In genomic region chr3:100906916-100907315, GRCm38 (mm10) we compare ENCODE assay signal across 12 mouse cellular contexts. TPM values are rescaled to one million over a fixed set of nuclear protein-coding genes. Genes with fewer than 3 reads are reported as not detected.
DNase-seq lines count a peak whose midpoint lies in the region; ATAC-seq and TF ChIP-seq lines count a peak whose summit lies in the region.
"Had no signal": no experiment of that assay in that cellular context is flagged by ENCODE, and none has a peak within 500 bp of the region (broad histone marks: within the 10 kb centered on the region; RNA-seq: fewer than 3 reads in every experiment).

No protein-coding gene starts in this region.

- ATAC-seq in kidney, postnatal 0 days (replicated peaks; ENCODE audit: low FRiP score, low read depth): no peak
- ATAC-seq: forebrain, embryonic 14.5 days had no signal

- H3K27me3 ChIP-seq in CH12.LX (replicated peaks): no peaks in the 10 kb centered on the region
- no peaks in the 10 kb centered on the region for H3K27me3 ChIP-seq in kidney, postnatal 0 days (ENCODE audit: insufficient read depth, low read length)
- H3K27me3 ChIP-seq: hindbrain, embryonic 13.5 days had no signal

- no peak for TF ChIP-seq POLR2A in CH12.LX (IDR thresholded peaks at IDR 0.05; ENCODE audit: low read depth, low read length)

- intact Hi-C loops in left cerebral cortex, adult 2 months (cut with DNase I): loop anchor here (2.0 kb wide), 1 partner anchor 138 kb away; no protein-coding TSS in a partner anchor
- intact Hi-C loops in left cerebral cortex, postnatal 4 days (cut with DNase I): no loop called here

- in situ Hi-C loops in CH12.LX (cut with MboI; ENCODE audit: low pct_ligation_motif_present, low pct_unique_long_range_greater_than_20kb, low sequenced_read_pairs): loop anchor here (10.0 to 25.0 kb wide), 2 partner anchors 145 to 212 kb away; no protein-coding TSS in a partner anchor

- no peak for TF ChIP-seq EP300 in CH12.LX (IDR thresholded peaks at IDR 0.05; ENCODE audit: low read length)

- dilution Hi-C loops in CH12.LX (cut with MboI; ENCODE audit: extremely low pct_ligation_motif_present, extremely low pct_unique_long_range_greater_than_20kb, low sequenced_read_pairs): no loop called here

- H3K4me1 ChIP-seq in CH12.LX (ENCODE audit: control insufficient read depth in 1 of 2, insufficient read depth in 2 of 2): peaks cover 9 to 30% of the 10 kb centered on the region in 2 experiments
- 0 out of 2 replicates have a peak, but pooled peaks cover 4% of the 10 kb centered on the region for H3K4me1 ChIP-seq in kidney, postnatal 0 days (replicated peaks; ENCODE audit: insufficient read depth, low read length)

- TF ChIP-seq CTCF in left cerebral cortex, adult 2 months (IDR thresholded peaks at IDR 0.05): peak; percentile 40
- peak in 1 of 2 experiments; percentile 73; a peak in 2 of 4 replicates for TF ChIP-seq CTCF in CH12.LX (conservative IDR thresholded peaks at IDR 0.05 in 1 of 2, IDR thresholded peaks at IDR 0.05 in 1 of 2; ENCODE audit: low read depth in 2 of 2, low read length in 2 of 2)
- TF ChIP-seq CTCF in kidney, postnatal 0 days (IDR thresholded peaks at IDR 0.05; ENCODE audit: low read depth): peak; percentile 59

- no peaks in the 10 kb centered on the region for H3K36me3 ChIP-seq in CH12.LX (replicated peaks in 1 of 2; ENCODE audit: control insufficient read depth in 1 of 2, insufficient read depth in 1 of 2, low read length in 1 of 2)
- no peaks in the 10 kb centered on the region for H3K36me3 ChIP-seq in kidney, postnatal 0 days (ENCODE audit: insufficient read depth, low read length)
- H3K36me3 ChIP-seq: G1E; hindbrain, embryonic 13.5 days had no signal

- peak; percentile 67 for TF ChIP-seq RAD21 in CH12.LX (IDR thresholded peaks at IDR 0.05; ENCODE audit: low read depth, low read length)

- no peak overlapping the region for H3K9ac ChIP-seq in CH12.LX (ENCODE audit: insufficient read depth, low read depth)
- H3K9ac ChIP-seq in kidney, postnatal 0 days (ENCODE audit: low read depth, low read length): no peak overlapping the region
- H3K9ac ChIP-seq: hindbrain, embryonic 13.5 days had no signal

- H3K4me3 ChIP-seq in left cerebral cortex, adult 2 months: no peak overlapping the region
- H3K4me3 ChIP-seq in CH12.LX (replicated peaks in 1 of 3; ENCODE audit: low read depth in 2 of 3, low read length in 2 of 3, poor library complexity in 1 of 3): no peak overlapping the region
- no peak overlapping the region for H3K4me3 ChIP-seq in kidney, postnatal 0 days (replicated peaks; ENCODE audit: low read depth, low read length)
- H3K4me3 ChIP-seq: hindbrain, embryonic 13.5 days had no signal

- no peak overlapping the region for H3K27ac ChIP-seq in left cerebral cortex, adult 2 months
- H3K27ac ChIP-seq in CH12.LX (ENCODE audit: insufficient read depth, low read depth): no peak overlapping the region
- H3K27ac ChIP-seq in kidney, postnatal 0 days: no peak overlapping the region
- H3K27ac ChIP-seq: hindbrain, embryonic 13.5 days had no signal

- H3K79me2 ChIP-seq in CH12.LX (replicated peaks; ENCODE audit: control insufficient read depth, extremely low read depth, insufficient read depth, poor library complexity, severe bottlenecking): no peaks in the 10 kb centered on the region

- peak; percentile 49 to 50 for DNase-seq in cerebellum, postnatal 10 days
- DNase-seq in cerebellum, postnatal 36 days: no peak
- DNase-seq in left cerebral cortex, adult 2 months (ENCODE audit: extremely low spot score in 1 of 2, low spot score in 2 of 2): no peak
- no peak for DNase-seq in left cerebral cortex, postnatal 4 days
- DNase-seq in CH12.LX (ENCODE audit: extremely low read depth): no peak
- DNase-seq in kidney, postnatal 0 days (ENCODE audit: low spot score): peak; percentile 26
- no peak for DNase-seq in neural tube, embryonic 10.5 days (ENCODE audit: extremely low spot score, low spot score)
- no peak for DNase-seq in left cerebral cortex, adult 11 months (ENCODE audit: low spot score)
- DNase-seq: cerebellum, adult 2 months had no signal

- WGBS in kidney, postnatal 0 days: 35% methylated on average over 3 of the region's 3 CpGs

- no peak overlapping the region for H3K4me2 ChIP-seq in CH12.LX (ENCODE audit: insufficient read depth, low read depth, poor library complexity, severe bottlenecking)
- H3K4me2 ChIP-seq in kidney, postnatal 0 days (ENCODE audit: low read length): no peak overlapping the region
- H3K4me2 ChIP-seq: hindbrain, embryonic 13.5 days had no signal

- no peaks in the 10 kb centered on the region for H3K9me3 ChIP-seq in CH12.LX (replicated peaks; ENCODE audit: low read length)
- H3K9me3 ChIP-seq in kidney, postnatal 0 days (replicated peaks; ENCODE audit: low read length): no peaks in the 10 kb centered on the region
- H3K9me3 ChIP-seq: G1E; hindbrain, embryonic 13.5 days had no signal

TF ChIP-seq in CH12.LX, 34 proteins besides CTCF, POLR2A, EP300 and RAD21:
- TF ChIP-seq ZC3H11A (IDR thresholded peaks at IDR 0.05; ENCODE audit: low read depth, low read length) (peak; percentile 31; the same call in 1 of the 2 replicates), SMC3 (IDR thresholded peaks at IDR 0.05; ENCODE audit: low read depth, low read length) (peak; percentile 79), IRF4 (IDR thresholded peaks at IDR 0.05; ENCODE audit: low read depth, low read length) (0 out of 2 replicates have a peak, but pooled peaks have one; percentile 32), PAX5 (IDR thresholded peaks at IDR 0.05; ENCODE audit: low read length) (no peak)

RNA-seq across cellular contexts. Expression of gene Trim45, which starts 15.1 kb away (rescaled TPM):
- 10 to 100 TPM; 11.7 to 11.9 TPM for total RNA-seq in left cerebral cortex, adult 2 months (2021)
- 1 to 10 TPM; 8.4 to 9.7 TPM for total RNA-seq in left cerebral cortex, postnatal 4 days (2021)
- total RNA-seq in CH12.LX (2012; rRNA removed) (3.4 and 4.4 TPM in 2 replicates), CH12.LX (2014; rRNA removed) (2.2 and 2.7 TPM in 2 replicates)
- polyA plus RNA-seq in CH12.LX (2012; ENCODE audit: insufficient read length, low read depth): 2.1 and 3.3 TPM in 2 replicates
- polyA plus RNA-seq in kidney, postnatal 0 days (2015; fragmentation: Nextera tagmentation; extraction: Ambion mirVana): 4.9 and 5.5 TPM in 2 replicates

Comparison
In these comparisons a context has a peak if more than half of its experiments do, and no peak if none do; other contexts are left out.
1. DNase-seq: peak in cerebellum, postnatal 10 days (2 of 2) and kidney, postnatal 0 days (single experiment); none in cerebellum, postnatal 36 days (0 of 2), left cerebral cortex, adult 2 months (0 of 2), left cerebral cortex, postnatal 4 days (single experiment), CH12.LX (single experiment), neural tube, embryonic 10.5 days (single experiment) and left cerebral cortex, adult 11 months (single experiment).